Mouse (Mus musculus): ENCODE data around the gene Synj2. TPM values are rescaled to one million over a fixed set of nuclear protein-coding genes. Genes with fewer than 3 reads are reported as not detected.
A peak's percentile ranks its signal among the peaks of the same experiment; 100 is the strongest.

The Synj2 gene
- polyA plus RNA-seq, 1 experiment, result not detected

- 51% methylated on average over 20 of the region's 20 CpGs for WGBS
Measured at GRCm38 (mm10) chr17:5976221-5977055, 35.4 kb downstream of the Synj2 start.

GRCm38 (mm10) chr17:5977056-5977920, 36.2 kb downstream of the Synj2 start:
- Histone ChIP-seq H3K27ac (ENCODE audit: insufficient read depth, low read depth, low read length) (no peak overlapping the region), H3K4me3 (ENCODE audit: insufficient read depth, low read depth, low read length) (peak overlapping the region; percentile 11), H3K4me1 (ENCODE audit: control insufficient read depth, insufficient read depth, low read length) (peaks cover 27% of the 10 kb centered on the region)
- no peak for TF ChIP-seq POLR2A (IDR thresholded peaks at IDR 0.05; ENCODE audit: insufficient read depth, low read depth, low read length)
- TF ChIP-seq CTCF (IDR thresholded peaks at IDR 0.05; ENCODE audit: insufficient read depth, low read depth, low read length), result no peak
- WGBS, result 64% methylated on average over 16 of the region's 16 CpGs

More at GRCm38 (mm10) chr17:5976221-5977055, 35.4 kb downstream of the Synj2 start:
- H3K4me3 ChIP-seq (ENCODE audit: insufficient read depth, low read depth, low read length), result peak overlapping the region; percentile 41
- H3K27ac ChIP-seq (ENCODE audit: insufficient read depth, low read depth, low read length), result no peak overlapping the region
- H3K4me1 ChIP-seq (ENCODE audit: control insufficient read depth, insufficient read depth, low read length), result peaks cover 27% of the 10 kb centered on the region
- TF ChIP-seq CTCF (IDR thresholded peaks at IDR 0.05; ENCODE audit: insufficient read depth, low read depth, low read length), result no peak
- TF ChIP-seq POLR2A (IDR thresholded peaks at IDR 0.05; ENCODE audit: insufficient read depth, low read depth, low read length), result no peak

- Histone ChIP-seq H3K27ac (ENCODE audit: insufficient read depth, low read depth, low read length) (no peak overlapping the region), H3K4me3 (ENCODE audit: insufficient read depth, low read depth, low read length) (no peak overlapping the region), H3K4me1 (ENCODE audit: control insufficient read depth, insufficient read depth, low read length) (peaks cover 27% of the 10 kb centered on the region)
- TF ChIP-seq POLR2A (IDR thresholded peaks at IDR 0.05; ENCODE audit: insufficient read depth, low read depth, low read length) (no peak), CTCF (IDR thresholded peaks at IDR 0.05; ENCODE audit: insufficient read depth, low read depth, low read length) (no peak)
- whole genome bisulfite sequencing, result 78% methylated on average over 8 of the region's 8 CpGs
Measured at GRCm38 (mm10) chr17:5977921-5978504, 36.9 kb downstream of the Synj2 start.

GRCm38 (mm10) chr17:5978505-5979077, 37.5 kb downstream of the Synj2 start:
- WGBS, result 72% methylated on average over 10 of the region's 10 CpGs
- no peak for TF ChIP-seq CTCF (IDR thresholded peaks at IDR 0.05; ENCODE audit: insufficient read depth, low read depth, low read length)
- TF ChIP-seq POLR2A (IDR thresholded peaks at IDR 0.05; ENCODE audit: insufficient read depth, low read depth, low read length), result no peak
- no peak overlapping the region for H3K27ac ChIP-seq (ENCODE audit: insufficient read depth, low read depth, low read length)
- H3K4me3 ChIP-seq (ENCODE audit: insufficient read depth, low read depth, low read length), result no peak overlapping the region
- H3K4me1 ChIP-seq (ENCODE audit: control insufficient read depth, insufficient read depth, low read length), result peaks cover 33% of the 10 kb centered on the region

- H3K4me1 ChIP-seq (ENCODE audit: control insufficient read depth, insufficient read depth, low read length), result peaks cover 36% of the 10 kb centered on the region
- no peak overlapping the region for H3K4me3 ChIP-seq (ENCODE audit: insufficient read depth, low read depth, low read length)
- TF ChIP-seq POLR2A (IDR thresholded peaks at IDR 0.05; ENCODE audit: insufficient read depth, low read depth, low read length) (no peak), CTCF (IDR thresholded peaks at IDR 0.05; ENCODE audit: insufficient read depth, low read depth, low read length) (no peak)
- H3K27ac ChIP-seq (ENCODE audit: insufficient read depth, low read depth, low read length), result no peak overlapping the region
- 75% methylated on average over 6 of the region's 6 CpGs for WGBS
Measured at GRCm38 (mm10) chr17:5980860-5981259, 39.8 kb downstream of the Synj2 start.

GRCm38 (mm10) chr17:5983150-5983549, 42.1 kb downstream of the Synj2 start:
- Histone ChIP-seq H3K4me1 (ENCODE audit: control insufficient read depth, insufficient read depth, low read length) (peaks cover 23% of the 10 kb centered on the region), H3K27ac (ENCODE audit: insufficient read depth, low read depth, low read length) (peak overlapping the region; percentile 37), H3K4me3 (ENCODE audit: insufficient read depth, low read depth, low read length) (no peak overlapping the region)
- WGBS, result 74% methylated on average over 6 of the region's 6 CpGs
- TF ChIP-seq POLR2A (IDR thresholded peaks at IDR 0.05; ENCODE audit: insufficient read depth, low read depth, low read length) (no peak), CTCF (IDR thresholded peaks at IDR 0.05; ENCODE audit: insufficient read depth, low read depth, low read length) (no peak)

GRCm38 (mm10) chr17:5983901-5984300, 42.8 kb downstream of the Synj2 start:
- Histone ChIP-seq H3K4me1 (ENCODE audit: control insufficient read depth, insufficient read depth, low read length) (peaks cover 22% of the 10 kb centered on the region), H3K27ac (ENCODE audit: insufficient read depth, low read depth, low read length) (peak overlapping the region; percentile 37; the same call in 1 of the 2 replicates), H3K4me3 (ENCODE audit: insufficient read depth, low read depth, low read length) (no peak overlapping the region)
- 37% methylated on average over 6 of the region's 6 CpGs for WGBS
- no peak for TF ChIP-seq POLR2A (IDR thresholded peaks at IDR 0.05; ENCODE audit: insufficient read depth, low read depth, low read length)
- no peak for TF ChIP-seq CTCF (IDR thresholded peaks at IDR 0.05; ENCODE audit: insufficient read depth, low read depth, low read length)

- TF ChIP-seq CTCF (IDR thresholded peaks at IDR 0.05; ENCODE audit: insufficient read depth, low read depth, low read length) (no peak), POLR2A (IDR thresholded peaks at IDR 0.05; ENCODE audit: insufficient read depth, low read depth, low read length) (no peak)
- peaks cover 22% of the 10 kb centered on the region for H3K4me1 ChIP-seq (ENCODE audit: control insufficient read depth, insufficient read depth, low read length)
- WGBS, result 84% methylated on average over 13 of the region's 13 CpGs
Measured at GRCm38 (mm10) chr17:5984700-5985231, 43.7 kb downstream of the Synj2 start.

More at GRCm38 (mm10) chr17:5984700-5985231, 43.7 kb downstream of the Synj2 start:
- Histone ChIP-seq H3K27ac (ENCODE audit: insufficient read depth, low read depth, low read length) (no peak overlapping the region), H3K4me3 (ENCODE audit: insufficient read depth, low read depth, low read length) (no peak overlapping the region)

Measured in olfactory bulb, adult 2 months (tissue).